Mouse (Mus musculus) mouse embryonic stem cell (cell line): ENCODE data around the gene Slc45a1.

Experiments
- in situ Hi-C, 2 experiments: fragments of 300-500 bp; cut with MboI; formaldehyde crosslinking; loops; 1 replicate in 1 of 2; 3 replicates in 1 of 2; pipeline ENCODE4 v1.14.3; 2019 to 2020; ENCODE audit warnings: low sequenced_read_pairs in 2 of 2, low pct_unique_long_range_greater_than_20kb in 1 of 2, mixed read lengths in 1 of 2; ENCODE audit not compliant: unreplicated experiment in 1 of 2

The Slc45a1 gene

DNA sequence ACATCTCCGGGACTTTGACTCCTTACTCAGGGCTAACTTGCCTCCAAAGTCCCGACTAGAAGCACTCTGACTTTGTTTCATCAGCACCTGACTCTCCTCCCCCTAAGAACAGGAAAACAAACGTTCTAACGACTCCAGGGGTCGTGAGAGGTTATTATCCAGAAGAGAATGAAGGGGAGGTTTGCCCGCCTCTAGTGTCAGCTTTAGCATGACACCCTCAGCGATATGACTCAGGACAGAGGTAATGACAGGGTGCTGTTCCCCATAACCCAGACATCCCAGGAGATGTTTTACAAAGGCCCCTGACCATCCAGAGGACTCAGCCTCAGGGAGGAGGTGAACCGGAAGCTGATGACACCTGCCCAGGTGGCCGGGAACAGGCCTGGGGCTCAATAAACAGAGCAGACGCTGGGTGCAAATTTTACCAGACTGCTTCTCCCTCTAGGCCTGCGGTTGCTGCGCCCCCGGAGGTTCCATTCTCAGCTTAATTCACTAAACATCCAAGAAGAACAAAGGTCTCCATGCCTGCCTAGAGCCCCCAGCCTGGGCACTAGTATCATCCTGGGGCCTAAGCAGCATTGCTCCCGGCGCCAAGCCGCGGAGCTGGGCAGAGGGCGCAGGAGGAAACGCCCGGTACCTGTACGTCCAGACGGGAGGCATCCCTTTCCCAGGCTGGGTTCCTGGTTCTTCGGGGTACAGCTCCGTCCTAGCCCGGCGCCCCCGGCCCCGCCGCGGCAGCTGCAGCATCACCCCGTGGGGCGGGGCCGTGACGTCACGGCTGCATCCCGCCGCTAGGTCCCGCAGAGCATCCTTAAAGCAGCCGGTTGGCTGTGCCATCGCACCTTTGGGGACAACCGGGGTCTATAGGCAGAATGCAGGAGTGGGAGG is at the start of gene Slc45a1:
Gene Slc45a1, minus strand, starts transcription at position 785 of the 888 bp plus-strand sequence.
- in situ Hi-C loops, result loop anchor here (10.0 kb wide), 3 partner anchors 213 to 313 kb away; no protein-coding TSS in a partner anchor

DNA sequence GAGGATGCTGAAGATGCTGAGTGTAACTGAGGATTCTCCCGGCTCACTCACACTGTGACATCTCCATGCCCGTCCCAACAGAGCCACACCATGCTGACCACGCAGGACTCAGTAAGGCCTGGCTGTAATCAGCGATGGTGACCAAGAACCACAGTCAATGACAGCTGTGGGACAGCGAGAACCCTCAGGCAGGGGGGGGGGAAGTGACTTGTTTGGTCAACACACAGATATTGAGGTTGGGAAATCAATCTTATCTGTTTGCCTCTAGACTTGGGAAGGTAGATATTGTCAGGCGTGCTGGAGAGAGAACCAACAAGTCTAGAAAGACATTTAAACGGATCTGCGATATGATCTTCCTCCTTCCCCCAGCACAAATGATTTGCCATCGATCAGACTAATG is 48.9 kb upstream of the Slc45a1 start:
- in situ Hi-C loops, result no loop called here

DNA sequence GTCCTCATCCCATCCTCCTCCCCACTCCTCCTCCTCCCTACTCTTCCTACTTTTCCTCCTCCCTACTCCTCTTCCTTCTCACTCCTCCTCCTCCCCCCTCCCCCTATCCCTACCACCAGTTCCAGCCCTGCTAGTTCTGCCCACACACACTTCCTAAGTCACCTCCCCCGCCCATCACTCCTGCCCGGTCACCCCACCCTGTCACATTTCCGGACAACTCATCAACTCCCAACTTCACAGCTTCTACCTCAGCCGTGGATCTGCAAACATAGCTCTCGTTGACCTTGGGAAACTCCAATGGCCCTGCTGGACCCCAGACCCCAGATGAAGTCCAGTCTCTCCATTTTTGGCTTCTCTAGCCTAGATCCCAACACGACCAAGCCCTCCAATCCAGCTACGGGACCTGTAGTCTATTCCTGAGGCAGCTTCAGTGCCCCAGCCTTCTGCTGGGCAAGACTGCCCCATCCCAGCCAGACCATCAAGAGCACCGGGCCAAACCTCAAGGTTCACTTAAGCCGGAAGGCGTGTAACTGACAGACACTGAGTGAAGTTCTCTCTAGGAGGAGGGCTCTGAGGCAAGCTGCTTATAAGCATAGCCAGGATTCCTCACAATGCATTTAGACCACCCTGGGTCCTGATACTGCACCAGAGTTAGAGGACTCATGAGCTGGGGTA is 42.6 kb upstream of the Slc45a1 start:
- in situ Hi-C loops, result no loop called here

DNA sequence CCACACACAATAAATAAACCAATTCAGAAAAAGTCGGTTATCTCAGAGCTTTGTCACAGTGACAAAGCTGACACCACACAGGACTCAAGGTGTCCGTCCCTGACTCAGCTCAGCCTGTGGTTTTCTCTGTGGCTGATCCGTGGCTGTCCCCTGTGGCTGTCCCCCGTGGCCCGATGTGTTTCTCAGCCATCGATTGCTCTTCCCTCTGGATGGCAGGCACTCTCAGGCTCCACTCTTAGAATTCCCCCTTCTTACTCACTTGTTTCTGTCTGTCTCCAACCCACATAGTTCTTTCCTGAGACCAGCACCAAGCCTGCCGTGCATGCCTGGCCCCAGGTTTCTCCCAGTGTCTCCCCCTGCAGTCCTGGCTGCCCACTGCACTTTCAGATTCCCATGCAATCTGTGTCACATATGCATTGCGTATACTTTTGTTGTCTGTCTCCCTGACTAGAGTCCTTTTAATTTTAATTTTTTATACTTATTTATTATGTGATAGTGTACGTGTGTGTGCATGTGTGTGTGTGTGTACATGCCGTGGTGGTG is 41.0 kb upstream of the Slc45a1 start:
- in situ Hi-C loops, result no loop called here

DNA sequence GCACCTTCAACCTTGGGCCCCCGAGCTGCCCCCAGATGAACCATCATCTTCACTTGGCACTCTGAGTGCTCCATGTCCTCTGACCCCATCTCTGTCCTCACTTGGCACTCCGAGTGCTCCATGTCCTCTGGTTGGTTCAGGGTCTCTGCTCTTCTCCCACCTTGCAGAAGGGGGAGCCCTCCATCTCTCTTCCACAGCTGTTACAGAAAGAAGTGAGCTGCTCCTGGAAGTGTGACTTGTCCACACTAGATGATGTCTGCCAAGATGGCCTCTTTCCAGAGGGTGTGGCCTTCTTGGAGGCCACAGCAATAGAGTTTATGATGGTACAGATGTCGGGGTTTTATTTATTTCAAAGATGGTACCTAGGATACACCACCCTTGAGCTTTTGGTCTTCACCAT is 38.8 kb upstream of the Slc45a1 start:
- in situ Hi-C loops, result no loop called here

DNA sequence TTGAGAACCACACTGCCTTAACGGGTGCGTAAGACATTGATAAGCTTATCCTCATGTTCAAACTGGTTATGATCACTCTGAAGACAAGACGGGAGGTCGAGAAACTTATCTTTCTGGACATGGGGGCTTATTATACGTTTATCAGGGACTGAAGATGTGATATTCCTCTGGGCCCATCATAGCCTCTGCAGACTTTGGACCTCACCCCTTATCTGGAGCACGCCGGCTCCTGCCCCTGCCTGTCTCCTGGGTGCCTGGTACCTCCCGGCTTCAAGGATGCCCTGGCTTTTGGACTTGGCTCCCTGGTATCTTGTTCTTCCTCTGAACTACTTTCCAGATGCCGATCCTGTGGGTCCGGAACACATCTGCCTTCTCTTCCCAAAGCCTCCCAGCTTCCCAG is 37.6 kb upstream of the Slc45a1 start:
- in situ Hi-C loops, result no loop called here

DNA sequence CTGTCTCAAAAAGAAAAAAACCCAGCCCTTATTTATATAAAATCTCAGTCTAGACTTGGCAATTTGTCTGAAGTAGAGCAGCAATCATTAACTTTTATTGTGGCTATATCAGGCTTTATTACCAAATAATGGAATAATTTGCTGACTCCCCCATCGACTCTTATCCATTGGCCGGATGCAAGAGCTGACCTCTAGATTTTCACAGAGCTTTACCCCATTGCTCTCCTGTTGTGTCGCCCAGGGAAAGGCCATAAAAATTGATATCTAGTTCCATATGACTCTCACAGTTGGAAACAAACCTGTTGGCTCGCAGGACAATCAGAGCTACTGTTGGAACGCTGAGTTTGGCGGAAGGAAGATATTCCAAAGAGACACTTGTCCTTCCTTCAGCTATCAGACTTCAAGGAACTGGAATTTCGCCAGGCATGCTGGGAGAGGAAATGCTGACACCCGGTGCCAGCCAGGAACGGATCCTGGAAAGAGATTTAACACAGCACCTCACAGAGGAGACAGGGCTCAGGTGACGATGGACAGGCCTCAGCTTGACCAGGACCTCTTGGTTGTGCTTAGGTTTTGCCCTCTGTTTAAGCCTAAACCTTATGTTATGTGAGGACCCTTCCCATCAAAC is 35.3 kb upstream of the Slc45a1 start:
- in situ Hi-C loops, result no loop called here

DNA sequence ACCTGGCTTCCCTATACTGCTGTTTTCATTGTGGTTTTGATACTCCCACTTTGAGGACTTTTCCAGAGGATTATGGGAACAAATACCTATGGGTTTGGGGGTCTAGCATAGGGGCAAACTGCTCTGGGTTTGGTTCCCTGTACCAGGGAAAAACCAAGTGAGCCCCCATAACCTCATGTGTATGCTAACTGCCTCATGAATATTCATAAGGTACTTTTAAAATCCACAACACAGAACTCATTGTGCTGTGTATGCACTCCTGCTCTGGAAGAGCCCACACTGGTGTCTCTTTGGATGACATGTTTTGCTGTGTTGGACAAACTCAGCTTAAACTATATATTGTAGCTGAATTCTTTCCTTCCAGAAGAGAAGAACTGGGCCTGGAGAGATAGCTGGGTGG is 34.6 kb upstream of the Slc45a1 start:
- in situ Hi-C loops, result no loop called here

DNA sequence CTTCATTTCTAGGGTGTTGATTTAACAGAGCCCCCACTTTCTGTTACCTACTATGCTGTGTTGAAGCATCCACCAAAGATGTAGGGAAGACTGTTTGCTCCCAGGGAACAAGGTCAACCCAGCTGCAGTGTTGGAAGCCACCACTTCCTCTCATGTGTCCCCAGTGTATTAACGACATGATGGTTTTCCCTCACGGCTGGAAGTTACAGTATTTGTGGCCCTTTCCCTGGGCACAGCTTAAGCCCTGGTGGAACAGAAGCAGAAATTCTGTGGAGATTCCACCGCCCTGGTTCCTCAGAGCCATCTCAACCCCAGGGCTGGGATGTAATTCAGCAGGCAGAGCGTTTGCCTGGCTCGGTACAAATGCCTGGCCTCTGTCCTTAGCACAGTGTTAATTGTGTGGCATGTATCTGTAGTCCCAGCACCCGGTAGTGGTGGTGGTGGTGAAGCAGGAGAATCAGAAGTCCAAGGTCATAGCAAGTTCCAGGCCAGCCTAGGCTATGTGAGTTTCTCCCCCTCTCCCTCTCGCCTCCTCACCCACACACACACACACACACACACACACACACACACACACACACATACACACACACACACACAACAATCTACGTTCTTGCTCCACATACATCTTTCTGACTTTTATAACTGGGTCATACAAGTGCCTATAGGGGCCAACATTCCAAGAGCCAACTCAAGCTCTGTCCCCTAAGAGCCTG is 34.0 kb upstream of the Slc45a1 start:
- in situ Hi-C loops, result no loop called here

DNA sequence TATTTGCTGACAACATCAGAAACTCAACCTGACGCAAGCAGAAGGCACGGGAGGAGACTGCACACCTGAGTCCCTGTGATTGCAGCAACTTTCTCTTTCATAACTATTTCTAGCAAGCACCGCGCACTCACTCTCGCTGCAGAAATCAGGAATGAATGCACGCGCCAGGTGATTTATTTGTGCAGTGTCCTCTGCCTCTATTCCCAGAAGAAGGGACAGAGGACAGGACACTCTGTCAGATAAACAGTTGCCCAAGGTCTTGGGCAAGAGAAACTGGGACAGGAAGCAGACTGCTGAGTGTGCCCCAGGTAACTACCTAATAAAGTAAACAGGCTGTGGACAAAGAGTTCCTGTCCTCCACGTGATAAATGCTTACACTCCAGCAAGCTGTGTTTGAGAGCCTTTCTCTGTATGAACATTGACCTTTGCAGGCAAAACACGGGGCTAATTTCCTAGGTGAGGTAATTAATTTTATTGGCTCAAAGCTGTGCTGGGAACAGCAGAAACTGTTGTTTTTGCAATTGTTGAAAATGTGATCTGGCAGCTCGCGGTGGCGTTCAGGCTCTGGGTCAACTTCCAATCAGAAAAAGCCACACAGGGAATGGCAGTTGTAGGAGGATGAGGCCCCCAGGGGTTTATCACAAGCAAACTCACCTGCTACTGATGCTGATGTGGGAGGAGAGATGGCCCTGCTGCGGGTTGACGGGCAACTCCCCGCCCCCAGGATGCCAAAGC is 33.2 kb upstream of the Slc45a1 start:
- in situ Hi-C loops, result no loop called here

DNA sequence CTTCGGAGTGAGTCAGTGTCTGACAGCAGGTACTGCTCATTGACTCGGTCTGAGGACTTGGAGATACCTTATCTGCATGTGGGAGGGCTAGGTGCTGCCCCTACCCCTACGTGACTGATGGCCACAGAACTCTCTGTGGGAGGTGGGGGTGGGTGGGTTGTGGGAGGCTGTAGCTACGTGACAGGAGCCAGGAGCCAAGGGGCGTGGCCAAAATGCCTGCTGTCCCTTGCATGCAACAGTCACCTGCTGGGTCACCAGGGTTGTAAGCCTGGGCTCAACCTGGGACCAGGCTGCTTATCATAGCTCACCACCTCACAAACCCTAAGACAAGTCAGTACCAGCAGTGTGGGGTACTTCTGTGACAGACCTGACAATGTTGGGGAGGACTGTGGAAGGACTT is 28.4 kb upstream of the Slc45a1 start:
- in situ Hi-C loops, result no loop called here

DNA sequence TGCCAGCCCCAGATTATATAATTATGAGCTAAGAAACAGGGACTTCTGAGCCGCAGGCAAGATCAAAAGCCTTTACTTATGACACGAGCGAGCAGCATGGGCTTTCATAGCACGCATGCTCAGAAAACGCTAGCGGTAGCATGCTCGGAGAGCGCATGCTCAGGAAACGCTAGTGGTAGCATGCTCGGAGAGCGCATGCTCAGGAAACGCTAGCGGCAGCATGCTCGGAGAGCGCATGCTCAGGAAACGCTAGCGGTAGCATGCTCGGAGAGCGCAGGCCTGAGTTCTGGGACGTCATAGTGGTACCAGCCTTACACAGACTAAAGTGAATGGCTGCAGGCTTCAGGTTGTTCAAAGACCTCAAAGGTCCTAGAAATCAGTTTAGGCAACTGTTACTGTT is 26.8 kb upstream of the Slc45a1 start:
- in situ Hi-C loops, result no loop called here

DNA sequence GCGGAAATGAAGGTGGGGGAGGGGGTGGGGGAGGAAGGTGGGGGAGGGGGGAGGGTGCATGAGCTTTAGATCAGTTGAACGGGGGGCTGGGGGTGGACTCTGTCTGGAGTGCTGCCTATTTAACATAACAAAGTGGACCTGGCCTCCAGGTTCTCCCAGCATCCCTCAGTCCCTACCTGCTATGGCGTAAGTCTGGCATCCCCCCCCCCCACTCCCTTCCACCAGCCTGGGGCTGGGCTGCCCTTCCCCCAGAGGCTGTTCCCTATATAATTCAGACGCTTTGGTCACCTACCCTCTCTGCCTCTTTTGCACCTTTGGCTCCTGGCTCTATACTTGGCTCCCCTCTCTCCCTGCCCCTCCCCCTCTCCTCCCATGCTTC is 25.9 kb upstream of the Slc45a1 start:
- in situ Hi-C loops, result no loop called here

DNA sequence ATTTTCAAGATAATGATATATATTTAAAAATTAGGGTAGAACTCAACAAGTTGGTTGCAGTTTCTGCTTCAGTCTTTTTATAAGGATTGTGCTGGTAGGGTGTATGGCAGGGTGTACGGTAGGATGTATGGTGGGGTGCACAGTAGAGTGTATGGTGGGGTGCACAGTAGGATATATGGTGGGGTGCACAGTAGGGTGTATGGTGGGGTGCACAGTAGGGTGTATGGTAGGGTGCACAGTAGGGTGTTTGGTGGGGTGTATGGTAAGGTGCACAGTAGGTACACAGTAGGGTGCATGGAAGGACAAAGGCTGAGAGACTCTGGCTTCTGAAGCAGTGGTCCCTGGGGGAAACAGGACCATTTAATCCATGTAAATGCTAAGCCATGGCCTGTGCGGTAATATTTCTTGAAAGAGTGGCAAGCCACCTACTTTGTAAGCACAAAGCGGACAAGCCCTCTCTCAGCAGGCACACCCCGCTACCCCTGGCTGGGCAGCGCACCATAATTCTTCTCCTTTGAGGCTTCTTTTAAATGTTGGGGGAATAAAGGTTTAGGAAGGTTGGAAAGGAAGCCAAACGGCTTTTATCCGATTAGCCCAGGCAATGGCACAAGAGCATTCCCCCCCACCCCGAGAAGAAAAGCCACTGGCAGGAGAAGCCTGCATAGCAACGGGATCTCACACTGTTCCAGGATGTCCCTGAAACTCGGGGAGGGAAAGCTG is 25.3 kb upstream of the Slc45a1 start:
- in situ Hi-C loops, result no loop called here

DNA sequence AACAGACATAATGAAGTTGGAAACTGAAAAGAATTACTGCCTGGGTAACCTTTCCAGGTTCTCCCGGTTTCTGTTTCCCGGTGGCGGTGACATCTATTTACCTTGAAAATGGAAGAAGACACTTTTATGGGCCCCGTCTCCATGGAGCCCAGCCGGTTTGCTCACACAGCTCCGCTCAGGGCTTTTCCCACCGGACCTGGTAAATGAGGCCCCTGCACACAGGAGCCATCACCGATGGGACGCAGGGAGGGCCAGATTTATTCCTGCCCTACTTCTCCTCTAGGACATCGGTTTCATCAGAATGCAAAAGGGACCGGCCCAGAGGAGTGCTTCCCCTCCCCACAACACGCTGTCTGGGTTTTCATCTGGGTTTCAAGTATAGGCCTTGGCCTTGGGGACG is 24.1 kb upstream of the Slc45a1 start:
- in situ Hi-C loops, result no loop called here

DNA sequence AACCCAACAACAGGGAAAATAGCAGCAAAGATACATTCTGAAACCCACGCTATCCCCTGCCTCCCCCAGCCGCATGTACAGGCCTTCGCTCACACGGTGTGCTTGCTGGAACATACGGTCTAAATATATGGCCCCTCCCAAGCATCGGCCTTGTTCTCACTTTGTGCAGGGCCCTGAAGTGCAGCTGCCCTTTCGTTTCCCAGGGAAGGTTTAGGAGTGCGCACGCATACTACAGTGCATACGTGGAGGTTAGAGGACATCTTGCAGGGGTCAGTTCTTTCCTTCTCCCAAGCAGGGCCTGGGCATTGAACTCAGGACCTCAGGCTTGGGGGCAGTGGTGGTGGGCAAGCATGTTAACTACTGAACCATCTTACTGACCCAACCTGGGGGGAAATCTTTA is 23.3 kb upstream of the Slc45a1 start:
- in situ Hi-C loops, result no loop called here

DNA sequence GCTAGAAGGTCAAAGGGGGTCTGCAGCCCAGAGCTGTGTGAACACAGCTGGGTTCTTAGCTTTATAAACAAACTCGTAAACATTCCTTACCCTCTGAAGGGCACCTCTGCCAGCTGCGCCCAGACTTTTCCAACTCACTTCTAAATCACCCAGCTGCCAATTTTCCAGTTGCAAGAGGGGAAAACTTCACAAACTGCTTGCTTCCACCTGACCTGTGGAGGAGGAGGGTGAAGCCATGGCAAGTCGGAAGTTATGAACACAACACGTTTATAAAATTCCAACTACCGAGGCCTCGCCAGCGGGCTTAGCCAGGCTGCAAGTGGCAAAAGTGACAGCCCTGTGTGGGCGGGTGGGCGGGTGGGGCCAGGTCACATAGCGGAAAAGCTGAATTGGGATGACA is 13.8 kb upstream of the Slc45a1 start:
- in situ Hi-C loops, result loop anchor here in 1 of 2 experiments (10.0 kb wide), 1 partner anchor 229 kb away; no protein-coding TSS in a partner anchor
